Mouse (Mus musculus) right cerebral cortex, postnatal 4 days (tissue): ENCODE measurements around the gene Nxpe4.

ENCODE experiments used
- DNase-seq: peaks from one replicate; pipeline ENCODE4 v3.0.0-alpha.2; 2022

Nxpe4 gene

GRCm38 (mm10) chr9:48338783-48339455 lies 177.1 kb downstream of the Nxpe4 start:
- no peak for DNase-seq

DNA sequence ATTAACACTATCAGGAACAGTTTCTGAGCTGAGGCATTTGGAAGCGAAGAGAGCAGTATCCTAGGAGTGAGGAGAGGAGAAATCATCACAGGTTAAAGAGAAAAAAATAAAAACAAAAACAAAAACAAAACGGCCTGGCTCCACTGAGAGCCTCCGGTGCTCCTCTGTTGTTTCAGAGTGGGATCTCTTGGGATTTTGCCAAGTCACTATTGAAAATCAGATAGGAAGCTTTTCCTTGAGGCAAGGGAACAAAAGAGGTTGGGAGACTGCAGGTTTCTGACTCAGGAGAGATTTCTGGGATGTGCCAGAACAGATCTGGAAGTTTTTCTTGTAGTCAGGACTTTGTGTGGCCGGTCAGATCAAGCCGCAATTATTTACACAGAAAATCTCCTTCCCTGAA lies 177.7 kb downstream of the Nxpe4 start:
- no peak for DNase-seq

DNA sequence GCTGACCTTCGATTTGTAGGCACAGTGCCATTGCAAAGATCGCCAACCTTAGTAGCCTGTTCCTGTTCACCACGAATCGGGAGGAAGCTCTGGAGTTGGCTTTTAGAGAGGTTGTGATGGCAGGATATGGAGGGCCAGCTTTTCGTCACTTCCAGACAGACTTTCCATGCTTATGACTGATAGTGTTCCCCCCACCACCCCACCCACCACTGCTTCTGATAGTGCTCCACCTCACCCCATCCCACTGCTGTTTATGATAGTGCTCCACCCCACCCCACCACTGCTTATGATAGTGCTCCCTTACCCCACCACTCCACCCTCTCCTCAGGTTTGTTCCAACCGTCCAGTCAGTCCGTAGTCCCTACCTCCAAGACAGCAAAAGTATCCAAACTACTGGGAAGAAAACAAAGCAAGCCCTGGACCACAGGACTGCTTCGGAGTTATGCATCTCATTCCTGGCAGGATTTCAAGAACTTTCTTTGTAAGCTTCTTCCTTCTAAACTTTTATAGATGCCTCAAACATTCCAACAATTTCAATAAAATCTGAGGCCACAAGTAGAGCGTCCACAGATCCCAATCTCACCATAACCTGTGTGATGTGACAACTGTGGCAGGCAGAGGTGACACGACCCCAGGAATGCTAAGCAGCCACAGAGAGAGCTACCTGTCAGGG lies 179.0 kb downstream of the Nxpe4 start:
- DNase-seq = no peak

- DNase-seq = no peak
Observed at GRCm38 (mm10) chr9:48345456-48345855, 183.6 kb downstream of the Nxpe4 start.

- DNase-seq = no peak
Observed at GRCm38 (mm10) chr9:48345866-48346265, 184.0 kb downstream of the Nxpe4 start.

GRCm38 (mm10) chr9:48353148-48353698 lies 191.4 kb downstream of the Nxpe4 start, which contains the start of gene Nxpe2:
TSS of gene Nxpe2 (minus strand) at chr9:48353454.
- DNase-seq = no peak

DNA sequence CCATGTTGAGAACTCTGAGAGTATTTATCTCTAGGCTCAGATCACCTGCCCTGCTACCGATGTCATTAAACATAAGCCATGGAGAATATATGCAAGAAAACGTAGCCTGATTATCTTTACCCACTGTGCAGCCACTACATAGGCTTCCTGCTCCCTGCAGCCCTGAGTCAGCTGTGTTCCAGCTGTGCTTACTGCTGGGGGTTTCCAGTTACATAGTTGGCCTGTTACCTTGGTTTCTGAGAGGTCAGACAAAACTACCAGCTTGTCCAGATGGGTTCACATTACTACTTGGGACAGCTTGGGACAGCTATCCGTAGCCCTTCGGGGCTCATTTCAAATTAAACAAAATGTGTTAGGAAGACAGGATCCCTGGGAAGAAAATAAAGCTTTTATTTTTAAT lies 192.3 kb downstream of the Nxpe4 start:
- DNase-seq = no peak

GRCm38 (mm10) chr9:48354793-48355192 lies 193.0 kb downstream of the Nxpe4 start:
- peak; percentile 56 for DNase-seq

DNA sequence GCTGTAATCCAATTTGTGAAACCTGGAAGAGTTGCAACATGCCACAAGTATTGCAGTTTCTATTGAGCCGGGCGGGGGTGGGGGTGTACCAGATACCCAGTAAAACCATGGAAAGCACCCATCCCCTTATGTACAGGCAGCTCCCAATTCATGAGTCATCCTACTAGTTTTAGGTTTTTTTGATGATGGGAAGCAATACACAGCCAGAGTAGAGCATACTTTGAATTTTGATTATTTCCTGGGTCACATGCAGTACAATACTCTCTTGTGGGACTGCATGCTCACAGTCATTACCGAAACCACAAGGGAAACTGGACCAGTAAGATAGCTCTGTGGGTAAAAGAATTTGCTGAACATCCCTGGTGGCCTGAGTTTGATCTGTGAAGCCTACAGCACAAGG lies 195.3 kb downstream of the Nxpe4 start:
- no peak for DNase-seq

GRCm38 (mm10) chr9:48360826-48361225 lies 199.0 kb downstream of the Nxpe4 start:
- DNase-seq = no peak

DNA sequence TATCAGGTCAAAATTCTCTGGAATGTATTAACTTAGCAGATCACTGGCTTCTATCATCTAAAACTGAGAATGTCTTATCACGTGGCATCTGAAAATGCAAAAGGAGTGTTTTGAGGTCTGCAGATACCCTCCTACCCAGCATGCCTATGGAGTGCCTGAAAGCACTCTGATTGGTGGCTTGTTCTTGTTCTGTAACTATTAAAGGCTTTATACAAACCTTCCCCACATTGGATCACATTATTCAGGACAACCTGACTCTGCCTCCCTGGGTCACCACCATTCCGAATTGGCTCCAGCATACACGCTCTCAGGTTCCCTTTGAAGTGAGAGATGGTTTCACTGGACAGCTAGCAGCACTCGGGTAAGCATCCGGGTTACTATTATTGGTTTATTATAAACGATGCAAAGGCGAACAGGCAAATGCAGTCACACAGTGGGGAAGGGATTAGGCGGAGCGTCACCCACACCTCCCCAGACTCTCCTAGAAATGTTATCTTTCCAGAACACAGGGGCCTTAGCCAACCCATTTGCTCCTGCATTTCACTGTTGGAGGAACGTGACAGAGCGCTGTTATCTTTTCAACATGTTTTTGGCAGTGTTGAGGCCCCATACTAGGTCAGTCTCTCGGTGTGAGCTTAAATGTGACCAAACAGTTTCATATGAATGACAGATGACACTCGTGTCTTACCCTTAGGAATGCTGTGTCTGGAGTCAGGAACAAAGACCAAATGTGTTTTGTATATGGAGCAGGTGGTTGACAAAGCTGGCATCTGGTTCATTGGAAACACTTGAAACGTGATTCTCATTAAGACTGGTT lies 200.2 kb downstream of the Nxpe4 start:
- no peak for DNase-seq

DNA sequence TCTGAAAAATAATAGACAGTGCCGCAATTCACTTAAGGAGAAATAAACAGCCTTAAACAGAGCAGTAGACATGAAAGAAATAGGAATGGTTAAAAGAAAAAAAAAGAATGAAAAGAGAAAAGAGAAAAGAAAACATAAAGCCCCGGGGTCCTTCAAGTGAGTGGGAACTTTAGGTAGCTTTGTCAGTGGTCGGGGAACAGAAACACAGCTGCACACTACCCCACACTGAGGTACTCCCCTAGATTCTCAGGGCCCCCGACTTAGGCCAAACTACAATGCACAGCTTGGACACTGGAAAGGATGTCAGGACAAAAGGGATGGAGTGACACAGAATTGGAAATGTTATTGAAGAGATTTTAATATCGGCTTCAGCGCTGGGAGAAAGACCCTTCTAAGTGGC lies 200.9 kb downstream of the Nxpe4 start:
- DNase-seq = no peak

DNA sequence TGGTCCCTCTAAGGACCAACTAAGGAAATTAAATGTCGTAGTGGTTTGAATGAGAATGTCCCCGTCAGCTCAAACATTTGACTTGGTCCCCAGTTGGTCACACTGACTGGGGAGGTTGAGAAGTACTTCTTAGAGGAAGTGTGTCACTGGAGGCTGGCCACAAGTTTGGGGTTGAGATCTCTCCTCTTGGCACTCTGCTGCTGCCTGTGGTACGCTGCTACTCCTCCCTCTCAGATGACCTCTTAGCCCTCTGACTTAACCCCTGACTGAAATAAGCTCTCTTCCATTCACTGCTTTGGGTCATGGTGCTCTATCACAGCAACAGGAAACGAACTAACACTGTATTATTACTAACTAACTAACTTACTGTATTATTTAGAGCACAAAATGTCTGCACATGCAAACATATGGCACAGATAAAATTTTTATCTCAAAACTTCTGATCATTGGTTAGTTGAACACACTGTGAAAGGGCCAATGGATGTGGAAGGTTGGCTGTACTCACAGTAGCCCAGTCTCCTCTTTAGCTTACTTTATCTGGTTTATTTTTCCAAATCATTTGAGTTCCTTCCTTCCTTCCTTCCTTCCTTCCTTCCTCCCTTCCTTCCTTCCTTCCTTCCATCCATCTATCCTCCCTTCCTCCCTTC lies 211.5 kb downstream of the Nxpe4 start:
- no peak for DNase-seq

GRCm38 (mm10) chr9:48374357-48374756 lies 212.5 kb downstream of the Nxpe4 start:
- no peak for DNase-seq

DNA sequence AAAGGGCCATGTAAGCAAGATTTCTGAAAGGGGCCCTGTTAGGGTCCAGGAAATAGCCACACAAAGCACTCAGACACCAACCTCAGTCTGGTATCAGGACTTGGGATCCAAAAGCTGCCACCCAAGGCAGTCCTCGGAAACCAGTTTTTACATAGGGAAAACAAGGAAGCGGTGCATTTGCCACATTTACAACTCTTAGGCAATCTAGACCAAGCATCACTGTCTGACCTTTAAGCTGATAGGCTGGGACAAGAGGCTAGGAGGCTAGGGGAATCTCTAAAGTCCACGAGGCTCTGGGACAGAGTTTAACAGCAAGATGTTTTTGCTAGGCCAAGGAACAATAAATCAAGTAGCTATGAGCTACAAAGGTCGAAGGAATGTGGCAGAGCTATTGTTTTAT lies 226.6 kb downstream of the Nxpe4 start:
- no peak for DNase-seq

DNA sequence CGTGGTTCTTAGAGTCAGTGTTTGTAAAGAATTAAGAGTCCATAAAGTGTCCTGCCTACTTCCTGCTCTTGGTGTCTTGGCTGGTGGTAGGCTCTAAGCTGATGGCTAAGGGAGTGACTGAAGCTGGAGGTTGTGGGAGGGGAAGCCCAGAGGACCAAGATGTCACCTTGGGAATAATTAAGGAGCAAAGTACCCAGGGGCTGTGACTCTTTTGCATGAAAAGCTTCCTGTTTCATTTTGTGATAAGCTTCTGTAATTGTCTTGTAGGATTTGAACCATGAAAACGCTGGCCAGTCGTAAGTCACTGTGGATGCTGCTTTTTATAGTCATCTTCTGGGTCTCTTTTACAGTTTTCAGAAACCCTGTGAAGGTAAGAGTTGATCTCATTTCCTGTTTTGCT lies 228.2 kb downstream of the Nxpe4 start:
- DNase-seq = no peak

- DNase-seq = no peak
Observed at GRCm38 (mm10) chr9:48403590-48404209, 241.9 kb downstream of the Nxpe4 start.

- DNase-seq = no peak
Observed at GRCm38 (mm10) chr9:48404687-48405086, 242.9 kb downstream of the Nxpe4 start.

GRCm38 (mm10) chr9:48407549-48408327 lies 245.9 kb downstream of the Nxpe4 start:
- no peak for DNase-seq

DNA sequence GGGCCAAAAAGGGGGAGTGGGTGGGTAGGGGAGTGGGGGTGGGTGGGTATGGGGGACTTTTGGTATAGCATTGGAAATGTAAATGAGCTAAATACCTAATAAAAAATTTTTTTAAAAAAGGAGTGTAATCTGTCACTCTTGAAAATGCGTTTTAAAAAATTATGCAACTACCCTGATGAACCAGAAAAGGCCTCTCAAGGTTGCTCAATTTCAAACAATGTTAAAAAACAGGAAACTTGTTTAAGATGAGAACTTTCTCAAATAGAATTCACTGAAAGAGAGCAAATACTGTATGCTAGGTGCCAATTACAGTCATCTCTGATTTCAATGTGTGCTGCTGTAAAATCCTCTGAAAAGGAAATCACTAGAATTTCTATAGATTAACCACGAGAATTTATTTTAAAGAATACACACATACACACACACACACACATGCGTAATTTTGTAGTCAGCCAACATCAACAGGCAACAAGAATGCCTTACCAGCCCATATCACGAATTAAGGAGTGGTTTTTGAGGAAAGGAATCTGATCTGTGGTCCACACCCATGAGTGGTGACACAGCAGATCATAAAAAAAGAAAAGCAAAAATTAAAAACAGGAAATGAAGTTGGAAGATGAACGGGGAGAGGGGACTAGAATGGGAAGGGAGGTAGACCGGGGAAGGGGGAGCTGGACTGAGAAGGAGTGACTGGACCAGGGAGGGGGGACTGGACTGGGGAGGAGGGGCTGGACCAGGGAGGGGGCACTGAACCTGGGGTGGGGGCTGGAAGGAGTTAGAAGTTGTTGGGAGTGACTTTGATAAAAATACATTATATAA lies 248.6 kb downstream of the Nxpe4 start:
- no peak for DNase-seq

GRCm38 (mm10) chr9:48413591-48413990 lies 251.8 kb downstream of the Nxpe4 start:
- no peak for DNase-seq
